Comparison of ENCODE assay signal across 16 mouse cellular contexts in the genomic region with DNA sequence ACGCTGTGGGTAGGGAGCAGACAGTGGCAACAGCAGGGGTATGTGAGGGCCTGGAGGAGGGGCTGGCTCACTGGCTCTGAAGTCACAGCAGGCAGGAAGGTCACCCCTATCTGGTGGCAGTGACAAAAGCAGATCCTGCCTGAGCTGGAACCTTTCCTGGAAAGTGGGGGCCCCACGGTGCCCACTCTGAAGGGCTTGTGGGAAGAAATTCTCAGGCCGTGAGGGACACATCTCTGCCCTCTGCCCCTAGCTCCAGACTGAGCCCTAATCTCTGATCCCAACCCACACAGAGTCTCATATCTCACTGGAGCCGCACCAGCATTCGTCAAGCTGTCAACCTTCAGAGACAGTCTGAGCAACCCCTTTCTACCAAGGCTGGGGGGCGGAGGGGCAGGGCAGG. TPM values are rescaled to one million over a fixed set of nuclear protein-coding genes. Genes with fewer than 3 reads are reported as not detected.
DNase-seq lines count a peak whose midpoint lies in the region; ATAC-seq and TF ChIP-seq lines count a peak whose summit lies in the region.
"Had no signal": no experiment of that assay in that cellular context is flagged by ENCODE, and none has a peak within 500 bp of the region (broad histone marks: within the 10 kb centered on the region; RNA-seq: fewer than 3 reads in every experiment).

No protein-coding gene starts in this region.

- DNase-seq in heart, adult 11 months, result no peak
- DNase-seq in limb, embryonic 10.5 days (ENCODE audit: low spot score), result no peak
- peak; percentile 38 for DNase-seq in liver, postnatal 0 days
- DNase-seq in thymus, postnatal 25 days, result no peak
- no peak for DNase-seq in layer of hippocampus, adult 2 months (ENCODE audit: low spot score in 2 of 2)
- DNase-seq: kidney, adult 11 months; kidney, postnatal 25 days; lung, adult 18-20 months; right cerebral cortex, postnatal 14 days; thymus, adult 18-20 months had no signal

- 4% methylated on average over 6 of the region's 6 CpGs for whole genome bisulfite sequencing in heart, embryonic 14.5 days
- 57% methylated on average over 6 of the region's 6 CpGs for WGBS in limb, embryonic 10.5 days
- WGBS in liver, postnatal 0 days (ENCODE audit: insufficient replicate concordance), result 18% methylated on average over 6 of the region's 6 CpGs

- no peak overlapping the region for H3K4me3 ChIP-seq in heart, embryonic 14.5 days (ENCODE audit: control insufficient read depth in 1 of 2, insufficient read depth in 1 of 2, low read depth in 1 of 2, low read length in 2 of 2)
- no peak overlapping the region for H3K4me3 ChIP-seq in limb, embryonic 10.5 days
- no peak overlapping the region for H3K4me3 ChIP-seq in liver, postnatal 0 days (ENCODE audit: low read depth, low read length)
- H3K4me3 ChIP-seq in layer of hippocampus, adult 2 months, result no peak overlapping the region
- H3K4me3 ChIP-seq: forebrain, embryonic 13.5 days had no signal

- H3K36me3 ChIP-seq in heart, embryonic 14.5 days (ENCODE audit: control insufficient read depth, insufficient read depth, low read length), result no peaks in the 10 kb centered on the region
- H3K36me3 ChIP-seq in limb, embryonic 10.5 days, result no peaks in the 10 kb centered on the region
- no peaks in the 10 kb centered on the region for H3K36me3 ChIP-seq in liver, postnatal 0 days (replicated peaks; ENCODE audit: insufficient read depth, low read length)

- no peaks in the 10 kb centered on the region for H3K9me3 ChIP-seq in heart, embryonic 14.5 days (ENCODE audit: control insufficient read depth, low read length)
- no peaks in the 10 kb centered on the region for H3K9me3 ChIP-seq in limb, embryonic 10.5 days (replicated peaks)
- H3K9me3 ChIP-seq in liver, postnatal 0 days (ENCODE audit: low read length), result no peaks in the 10 kb centered on the region
- H3K9me3 ChIP-seq: forebrain, embryonic 13.5 days had no signal

- peak overlapping the region; percentile 31 for H3K4me2 ChIP-seq in heart, embryonic 14.5 days (ENCODE audit: low read length)
- no peak overlapping the region for H3K4me2 ChIP-seq in liver, postnatal 0 days (ENCODE audit: low read depth, low read length)
- H3K4me2 ChIP-seq: forebrain, embryonic 13.5 days had no signal

- H3K27ac ChIP-seq in heart, embryonic 14.5 days (replicated peaks in 1 of 2; ENCODE audit: control insufficient read depth in 1 of 2, insufficient read depth in 1 of 2, low read depth in 2 of 2, low read length in 2 of 2), result peak overlapping the region; percentile 35 to 77; a peak in 3 of 4 replicates
- H3K27ac ChIP-seq in limb, embryonic 10.5 days, result peak overlapping the region; percentile 25; the same call in 1 of the 2 replicates
- no peak overlapping the region for H3K27ac ChIP-seq in liver, postnatal 0 days (ENCODE audit: low read depth)
- H3K27ac ChIP-seq in layer of hippocampus, adult 2 months, result no peak overlapping the region
- H3K27ac ChIP-seq: forebrain, embryonic 13.5 days; macrophage had no signal

- peak; percentile 62 for ATAC-seq in heart, embryonic 14.5 days (ENCODE audit: insufficient number of reproducible peaks, insufficient read depth, low FRiP score, low read depth)
- peak; percentile 67 for ATAC-seq in erythroid progenitor cell, adult 5-6 weeks (replicated peaks; ENCODE audit: low FRiP score, poor library complexity, severe bottlenecking)
- ATAC-seq in liver, postnatal 0 days, result peak; percentile 84
- ATAC-seq: CD4-positive, CD25-positive, alpha-beta regulatory T cell, adult 4 months; forebrain, embryonic 13.5 days; hindbrain, embryonic 16.5 days had no signal

- TF ChIP-seq CTCF in liver, postnatal 0 days (IDR thresholded peaks at IDR 0.05; ENCODE audit: low read depth), result no peak
- TF ChIP-seq CTCF in layer of hippocampus, adult 2 months (conservative IDR thresholded peaks at IDR 0.05), result no peak

- TF ChIP-seq EP300 in liver, postnatal 0 days (IDR thresholded peaks at IDR 0.05; ENCODE audit: low read depth), result peak; percentile 41; the same call in 1 of the 2 replicates

- peak overlapping the region; percentile 1; the same call in 1 of the 2 replicates for H3K9ac ChIP-seq in heart, embryonic 14.5 days (ENCODE audit: low read length)
- H3K9ac ChIP-seq in liver, postnatal 0 days (replicated peaks), result 0 out of 2 replicates have a peak overlapping the region, but pooled peaks have one; percentile 3
- H3K9ac ChIP-seq: forebrain, embryonic 13.5 days had no signal

- peaks cover 20 to 21% of the 10 kb centered on the region in 2 experiments for H3K4me1 ChIP-seq in heart, embryonic 14.5 days (ENCODE audit: control insufficient read depth in 2 of 2, insufficient read depth in 2 of 2, low read length in 2 of 2)
- peaks cover 44% of the 10 kb centered on the region for H3K4me1 ChIP-seq in limb, embryonic 10.5 days
- H3K4me1 ChIP-seq in liver, postnatal 0 days (ENCODE audit: insufficient read depth), result peaks cover 9% of the 10 kb centered on the region

- H3K27me3 ChIP-seq in heart, embryonic 14.5 days (ENCODE audit: control insufficient read depth, insufficient read depth, low read length), result no peaks in the 10 kb centered on the region
- peaks cover 13% of the 10 kb centered on the region; the same call in 1 of the 2 replicates for H3K27me3 ChIP-seq in limb, embryonic 10.5 days (ENCODE audit: low read depth, poor library complexity, severe bottlenecking)
- H3K27me3 ChIP-seq in liver, postnatal 0 days (ENCODE audit: insufficient read depth, low read length), result 0 out of 2 replicates have a peak, but pooled peaks cover 5% of the 10 kb centered on the region

RNA-seq across cellular contexts. Expression of a gene that starts 15.8 kb away (rescaled TPM):
- polyA plus RNA-seq in heart, embryonic 14.5 days (2014; fragmentation: Nextera tagmentation; extraction: Ambion mirVana), result 113 and 114 TPM in 2 replicates
- 1,305 and 1,318 TPM in 2 replicates for total RNA-seq in erythroid progenitor cell, adult 5-6 weeks (2015; ENCODE audit: low replicate concordance)
- total RNA-seq in erythroid progenitor cell, adult 5-6 weeks (2017; ENCODE audit: low replicate concordance), result 1,008 and 1,122 TPM in 2 replicates
- 95.5 and 95.6 TPM in 2 replicates for polyA plus RNA-seq in limb, embryonic 10.5 days (2016; fragmentation: Nextera tagmentation; extraction: Ambion mirVana)
- polyA plus RNA-seq in liver, postnatal 0 days (2015; fragmentation: Nextera tagmentation; extraction: Ambion mirVana), result 175 and 183 TPM in 2 replicates
- 10 to 100 TPM; 52.1 to 53.0 TPM for total RNA-seq in layer of hippocampus, adult 2 months (2021)

RNA-seq across cellular contexts. Expression of a gene that starts 54.3 kb away (rescaled TPM):
- polyA plus RNA-seq in heart, embryonic 14.5 days (2014; fragmentation: Nextera tagmentation; extraction: Ambion mirVana), result 15.5 and 18.6 TPM in 2 replicates
- 18.9 and 31.4 TPM in 2 replicates for total RNA-seq in erythroid progenitor cell, adult 5-6 weeks (2015; ENCODE audit: low replicate concordance)
- 67.6 and 93.3 TPM in 2 replicates for total RNA-seq in erythroid progenitor cell, adult 5-6 weeks (2017; ENCODE audit: low replicate concordance)
- 30.5 and 34.7 TPM in 2 replicates for polyA plus RNA-seq in limb, embryonic 10.5 days (2016; fragmentation: Nextera tagmentation; extraction: Ambion mirVana)
- polyA plus RNA-seq in liver, postnatal 0 days (2015; fragmentation: Nextera tagmentation; extraction: Ambion mirVana), result 3.1 and 3.3 TPM in 2 replicates
- 100 to 1,000 TPM; 142 to 148 TPM for total RNA-seq in layer of hippocampus, adult 2 months (2021)

Comparison
In these comparisons a context has a peak if more than half of its experiments do, and no peak if none do; other contexts are left out.
1. H3K27ac ChIP-seq: peak in heart, embryonic 14.5 days (2 of 2) and limb, embryonic 10.5 days (single experiment); none in liver, postnatal 0 days (single experiment) and layer of hippocampus, adult 2 months (single experiment).
2. Peak in every context shown above with its lines, with median percentiles within 50 percentile points of each other: ATAC-seq.